17 mouse cellular contexts compared by ENCODE assay signal in the genomic region with DNA sequence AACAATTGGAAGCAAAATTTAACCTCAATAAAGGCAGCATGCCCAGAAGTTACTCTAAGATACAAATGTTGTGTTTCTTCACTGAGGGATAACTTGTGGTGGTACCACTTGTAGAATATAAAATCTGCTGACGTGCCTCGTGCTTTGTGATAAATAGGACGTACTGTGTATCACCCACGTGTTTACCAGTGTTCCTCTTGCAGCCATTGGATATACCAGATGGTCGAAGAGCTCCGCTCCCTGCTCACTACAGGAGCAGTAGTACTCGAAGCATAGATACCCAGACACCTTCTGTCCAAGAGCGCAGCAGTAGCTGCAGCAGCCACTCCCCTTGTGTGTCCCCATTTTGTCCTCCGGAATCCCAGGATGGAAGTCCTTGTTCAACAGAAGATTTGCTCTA.
DNase-seq lines count a peak whose midpoint lies in the region; ATAC-seq lines count a peak whose summit lies in the region.
"Had no signal": no experiment of that assay in that cellular context is flagged by ENCODE, and none has a peak within 500 bp of the region (broad histone marks: within the 10 kb centered on the region; RNA-seq: fewer than 3 reads in every experiment).

No protein-coding gene starts in this region.

- no peak for ATAC-seq in cerebellum, adult (ENCODE audit: insufficient number of reproducible peaks, low FRiP score, low TSS enrichment)
- ATAC-seq: activated CD4-positive, CD25-positive, alpha-beta regulatory T cell, adult 4 months; forebrain, embryonic 13.5 days; hindbrain, embryonic 16.5 days; inflammation-experienced regulatory T-cells, adult 6 months; intestine, postnatal 0 days; Patski had no signal

- peak; percentile 34 for DNase-seq in cerebellum, adult 9-10 months
- DNase-seq in layer of hippocampus, adult 18-20 months (ENCODE audit: low spot score in 2 of 2): peak; percentile 39 to 55
- DNase-seq in layer of hippocampus, postnatal 10 days (ENCODE audit: low spot score in 2 of 2): no peak
- peak; percentile 33 to 34 for DNase-seq in cerebellum, postnatal 25 days
- DNase-seq in layer of hippocampus, postnatal 36 days: peak; percentile 16 to 29
- no peak for DNase-seq in yolk sac, embryonic 10.5 days (ENCODE audit: low spot score)
- DNase-seq: adrenal gland, postnatal 25 days; gastrocnemius, adult 2 months; gastrocnemius, postnatal 25 days; heart, postnatal 36 days had no signal

Comparison
In these comparisons a context has a peak if more than half of its experiments do, and no peak if none do; other contexts are left out.
1. DNase-seq: peak in cerebellum, adult 9-10 months (single experiment), layer of hippocampus, adult 18-20 months (2 of 2), cerebellum, postnatal 25 days (2 of 2) and layer of hippocampus, postnatal 36 days (2 of 2); none in layer of hippocampus, postnatal 10 days (0 of 2) and yolk sac, embryonic 10.5 days (single experiment).